Mouse (Mus musculus) thymus, adult 2 months (tissue): ENCODE results near the gene Dag1.

Source experiments
- CTCF ChIP-seq: fragments of 200-500 bp; IDR thresholded peaks from 2 replicates; pipeline ENCODE4 v1.5.1; 2012; ENCODE audit warnings: mild to moderate bottlenecking, control low read depth, low read length, moderate library complexity, borderline replicate concordance; ENCODE audit not compliant: control insufficient read depth, poor library complexity, insufficient read depth; ENCODE audit errors: extremely low read depth
- POLR2A ChIP-seq: fragments of 200-500 bp; IDR thresholded peaks from 2 replicates; pipeline ENCODE4 v1.6.1; 2012; ENCODE audit warnings: mild to moderate bottlenecking, low read length, control low read depth, moderate library complexity; ENCODE audit not compliant: control insufficient read depth, poor library complexity, insufficient read depth; ENCODE audit errors: extremely low read depth

- TF ChIP-seq POLR2A (no peak), CTCF (no peak)
Measured at GRCm38 (mm10) chr9:108232908-108233307, 30.9 kb downstream of the Dag1 start.
